Mouse (Mus musculus): Measurements from ENCODE around the gene Rcan2. TPM values are rescaled to one million over a fixed set of nuclear protein-coding genes. Genes with fewer than 3 reads are reported as not detected.
A peak's percentile ranks its signal among the peaks of the same experiment; 100 is the strongest.

The Rcan2 gene
- total RNA-seq (2021) = 10 to 100 TPM; 39.1 to 48.2 TPM
- long read RNA-seq, experiment 1, transcript Rcan2-206 (5 exons, 2,914 nt) = major isoform, 15 of 56 reads
- long read RNA-seq, experiment 1, partial matches to known transcripts = 12 of 56 reads
- long read RNA-seq, experiment 1, other reads (novel, unspliced or antisense) = 21 of 56 reads
- long read RNA-seq, experiment 2, transcript Rcan2-206 (5 exons, 2,914 nt) = major isoform, 34 of 60 reads
- long read RNA-seq, experiment 2, partial matches to known transcripts = 0 of 60 reads
- long read RNA-seq, experiment 2, other reads (novel, unspliced or antisense) = 19 of 60 reads

GRCm38 (mm10) chr17:43801077-43801476 lies at the start of gene Rcan2:
TSS of gene Rcan2 (plus strand) at chr17:43801351.
- DNase-seq = peak; percentile 26

- no peak for DNase-seq
These were observed 48.3 kb upstream of the Rcan2 start for GRCm38 (mm10) chr17:43752811-43753210.

GRCm38 (mm10) chr17:43754687-43755086 lies 46.5 kb upstream of the Rcan2 start:
- DNase-seq = peak; percentile 16

GRCm38 (mm10) chr17:43758607-43759259 lies 42.4 kb upstream of the Rcan2 start:
- peak; percentile 34 for DNase-seq

GRCm38 (mm10) chr17:43784531-43784930 lies 16.6 kb upstream of the Rcan2 start:
- DNase-seq = peak; percentile 43

- DNase-seq = no peak
These were observed 12.9 kb upstream of the Rcan2 start for GRCm38 (mm10) chr17:43788222-43788621.

GRCm38 (mm10) chr17:43789376-43789775 lies 11.8 kb upstream of the Rcan2 start:
- no peak for DNase-seq

- no peak for DNase-seq
These were observed 9.4 kb upstream of the Rcan2 start for GRCm38 (mm10) chr17:43791751-43792150.

- no peak for DNase-seq
These were observed 6.3 kb upstream of the Rcan2 start for GRCm38 (mm10) chr17:43794731-43795280.

- peak; percentile 71 for DNase-seq
These were observed 633 bp downstream of the Rcan2 start for GRCm38 (mm10) chr17:43801595-43802373.

- peak; percentile 9 for DNase-seq
These were observed 1.3 kb downstream of the Rcan2 start for GRCm38 (mm10) chr17:43802414-43802813.

- DNase-seq = no peak
These were observed 2.0 kb downstream of the Rcan2 start for GRCm38 (mm10) chr17:43803111-43803510.

GRCm38 (mm10) chr17:43803764-43804163 lies 2.6 kb downstream of the Rcan2 start:
- DNase-seq = no peak

- DNase-seq = no peak
These were observed 5.7 kb downstream of the Rcan2 start for GRCm38 (mm10) chr17:43806841-43807240.

- DNase-seq = no peak
These were observed 10.3 kb downstream of the Rcan2 start for GRCm38 (mm10) chr17:43811453-43811852.

GRCm38 (mm10) chr17:43815376-43815775 lies 14.2 kb downstream of the Rcan2 start:
- DNase-seq = no peak

GRCm38 (mm10) chr17:43816480-43816879 lies 15.3 kb downstream of the Rcan2 start:
- DNase-seq = peak; percentile 7

GRCm38 (mm10) chr17:43817171-43817570 lies 16.0 kb downstream of the Rcan2 start:
- no peak for DNase-seq

GRCm38 (mm10) chr17:43818390-43818789 lies 17.2 kb downstream of the Rcan2 start:
- no peak for DNase-seq

GRCm38 (mm10) chr17:43820904-43821303 lies 19.8 kb downstream of the Rcan2 start:
- no peak for DNase-seq

- no peak for DNase-seq
These were observed 21.1 kb downstream of the Rcan2 start for GRCm38 (mm10) chr17:43822207-43822606.

- no peak for DNase-seq
These were observed 21.5 kb downstream of the Rcan2 start for GRCm38 (mm10) chr17:43822630-43823029.
